Mouse (Mus musculus) cerebellum, adult (tissue): ENCODE results near the gene Crx.

Source experiments
- ATAC-seq: cut with Nextera tagmentation; 2 replicates; pipeline ENCODE4 v1.9.2; 2017; ENCODE audit warnings: mild to moderate bottlenecking, moderate library complexity, mixed read lengths; ENCODE audit not compliant: insufficient number of reproducible peaks, low FRiP score, low TSS enrichment

Gene Crx

GRCm38 (mm10) chr7:15881388-15881787 lies 1.6 kb upstream of the Crx start:
- ATAC-seq, result no peak

GRCm38 (mm10) chr7:15864104-15864503 lies 15.7 kb downstream of the Crx start:
- no peak for ATAC-seq

- no peak for ATAC-seq
Measured at GRCm38 (mm10) chr7:15859657-15860056, 20.1 kb downstream of the Crx start.

- no peak for ATAC-seq
Measured at GRCm38 (mm10) chr7:15839578-15839977, 40.2 kb downstream of the Crx start, which contains the start of gene Obox6. Gene Obox6 (minus strand): TSS chr7:15839678.
